Mouse (Mus musculus): ENCODE measurements around the gene Fosb. TPM values are rescaled to one million over a fixed set of nuclear protein-coding genes. Genes with fewer than 3 reads are reported as not detected.
A peak's percentile ranks its signal among the peaks of the same experiment; 100 is the strongest.
"Not testable (repeated sequence)": the region's sequence is repeated elsewhere in the genome, so short reads cannot be mapped to it uniquely, and the experiment has no call there.

Fosb gene
- total RNA-seq, 2 experiments from 2014 or later: 0.14 to 0.86 TPM

GRCm38 (mm10) chr7:19290969-19291596 lies 18.8 kb downstream of the Fosb start:
- DNase-seq: peak; percentile 48 to 73
- intact Hi-C loops (cut with DNase I): no loop called here

GRCm38 (mm10) chr7:19284763-19285162 lies 25.1 kb downstream of the Fosb start:
- DNase-seq: peak in 1 of 2 experiments; percentile 74
- intact Hi-C loops (cut with DNase I): loop anchor here (5.0 kb wide), 1 partner anchor 107 kb away; the partner anchor contains the start of gene Eml2

- intact Hi-C loops (cut with DNase I): loop anchor here (1.0 to 5.0 kb wide), 2 partner anchors 44 to 106 kb away; partner anchors contain the start of gene Eml2
- DNase-seq: no peak
Measured at GRCm38 (mm10) chr7:19283406-19283804, 26.4 kb downstream of the Fosb start.

GRCm38 (mm10) chr7:19282791-19283405 lies 27.0 kb downstream of the Fosb start:
- DNase-seq: peak; percentile 61 to 68
- intact Hi-C loops (cut with DNase I): loop anchor here (1.0 to 5.0 kb wide), 2 partner anchors 44 to 106 kb away; partner anchors contain the start of gene Eml2

- intact Hi-C loops (cut with DNase I): loop anchor here (5.0 kb wide), 1 partner anchor 105 kb away; the partner anchor contains the start of gene Eml2
- DNase-seq: peak; percentile 62 to 68
Measured at GRCm38 (mm10) chr7:19282385-19282784, 27.5 kb downstream of the Fosb start, which contains the start of gene Rtn2. Gene Rtn2, plus strand, starts transcription at chr7:19282624.

GRCm38 (mm10) chr7:19281680-19282304 lies 28.1 kb downstream of the Fosb start:
- intact Hi-C loops (cut with DNase I): loop anchor here (5.0 kb wide), 1 partner anchor 104 kb away; the partner anchor contains the start of gene Eml2
- not testable (repeated sequence) for DNase-seq

GRCm38 (mm10) chr7:19279581-19280114 lies 30.2 kb downstream of the Fosb start, which contains the start of gene Ppm1n:
Gene Ppm1n, minus strand, starts transcription at chr7:19280064.
- intact Hi-C loops (cut with DNase I): loop anchor here (5.0 kb wide), 1 partner anchor 102 kb away; the partner anchor contains the start of gene Eml2
- no peak for DNase-seq

- no peak for DNase-seq
- intact Hi-C loops (cut with DNase I): no loop called here
Measured at GRCm38 (mm10) chr7:19279052-19279451, 30.8 kb downstream of the Fosb start.

- no peak for DNase-seq
- intact Hi-C loops (cut with DNase I): no loop called here
Measured at GRCm38 (mm10) chr7:19276253-19276652, 33.6 kb downstream of the Fosb start.

- intact Hi-C loops (cut with DNase I): no loop called here
Measured at GRCm38 (mm10) chr7:19272173-19272764, 37.6 kb downstream of the Fosb start.

GRCm38 (mm10) chr7:19271238-19272172 lies 38.3 kb downstream of the Fosb start, which contains the start of gene Vasp:
Gene Vasp, minus strand, starts transcription at chr7:19271817.
- DNase-seq: peak; percentile 89 to 90
- intact Hi-C loops (cut with DNase I): no loop called here

More at GRCm38 (mm10) chr7:19272173-19272764, 37.6 kb downstream of the Fosb start:
- DNase-seq: peak; percentile 70 to 73

- DNase-seq: no peak
- intact Hi-C loops (cut with DNase I): no loop called here
Measured at GRCm38 (mm10) chr7:19270509-19271237, 39.2 kb downstream of the Fosb start.

- peak; percentile 63 to 64 for DNase-seq
- intact Hi-C loops (cut with DNase I): no loop called here
Measured at GRCm38 (mm10) chr7:19269721-19270441, 40.0 kb downstream of the Fosb start.

GRCm38 (mm10) chr7:19268993-19269681 lies 40.7 kb downstream of the Fosb start:
- intact Hi-C loops (cut with DNase I): no loop called here
- no peak for DNase-seq

- DNase-seq: no peak
- intact Hi-C loops (cut with DNase I): no loop called here
Measured at GRCm38 (mm10) chr7:19267051-19267450, 42.8 kb downstream of the Fosb start.

GRCm38 (mm10) chr7:19265928-19266822 lies 43.7 kb downstream of the Fosb start:
- intact Hi-C loops (cut with DNase I): no loop called here
- DNase-seq: no peak
